Mouse (Mus musculus) stomach, embryonic 14.5 days (tissue): Measurements from ENCODE around the gene Tmem260. TPM values are rescaled to one million over a fixed set of nuclear protein-coding genes. Genes with fewer than 3 reads are reported as not detected.

Source experiments
- ATAC-seq: fragments of 200-750 bp; cut with Nextera tagmentation; 2 replicates; pipeline ENCODE4 v1.8.0; 2017; ENCODE audit warnings: low read depth, moderate TSS enrichment; ENCODE audit not compliant: insufficient number of reproducible peaks, insufficient read depth, low FRiP score
- H3K27ac ChIP-seq: fragments of 300-500 bp; sonication (generic); 2 replicates; pipeline ENCODE4 v1.5.1; 2014; ENCODE audit warnings: mild to moderate bottlenecking, low read length, moderate library complexity, mixed read lengths
- H3K27me3 ChIP-seq: fragments of 300-500 bp; sonication (generic); 2 replicates; pipeline ENCODE4 v1.6.1; 2014; ENCODE audit warnings: low read length, control low read depth, mixed read lengths; ENCODE audit not compliant: control insufficient read depth, insufficient read depth
- H3K36me3 ChIP-seq: fragments of 300-500 bp; sonication (generic); 2 replicates; pipeline ENCODE4 v1.6.1; 2014; ENCODE audit warnings: mild to moderate bottlenecking, control low read depth, low read length, moderate library complexity, mixed read lengths; ENCODE audit not compliant: control insufficient read depth, insufficient read depth
- H3K4me1 ChIP-seq: fragments of 300-500 bp; sonication (generic); 2 replicates; pipeline ENCODE4 v1.6.1; 2014; ENCODE audit warnings: low read length, control low read depth, mixed read lengths; ENCODE audit not compliant: control insufficient read depth, insufficient read depth
- H3K4me2 ChIP-seq: fragments of 300-500 bp; sonication (generic); replicated peaks from 2 replicates; pipeline ENCODE4 v1.6.1; 2014; ENCODE audit warnings: low read depth, low read length, control low read depth
- H3K4me3 ChIP-seq: fragments of 300-500 bp; sonication (generic); 2 replicates; pipeline ENCODE4 v1.5.1; 2014; ENCODE audit warnings: low read depth, low read length, control low read depth
- H3K9ac ChIP-seq: fragments of 300-500 bp; sonication (generic); replicated peaks from 2 replicates; pipeline ENCODE4 v1.6.1; 2014; ENCODE audit warnings: low read depth, mild to moderate bottlenecking, control low read depth, low read length, moderate library complexity, mixed read lengths
- H3K9me3 ChIP-seq: fragments of 300-500 bp; sonication (generic); 2 replicates; pipeline ENCODE4 v1.6.1; 2016; ENCODE audit warnings: low read depth, low read length, control low read depth; ENCODE audit not compliant: control insufficient read depth
- WGBS: fragments of 180-500 bp; shearing (Covaris S2); extraction: QIAGEN DNeasy Blood & Tissue Kit; methylation state at CpG from one replicate; pipeline ENCODE4 v1.1.7; 2014; 5-methylcytosine and 5-hydroxymethylcytosine counted together
- polyA plus RNA-seq: library from polyadenylated mRNA; unstranded; fragments of >200 nt; fragmentation: Nextera tagmentation; extraction: Ambion mirVana; gene quantifications from 2 replicates; pipeline ENCODE4 v1.2.1, GENCODE M21; 2014

The Tmem260 gene
- polyA plus RNA-seq, 1 experiment from 2014 or later: 27.1 TPM

DNA sequence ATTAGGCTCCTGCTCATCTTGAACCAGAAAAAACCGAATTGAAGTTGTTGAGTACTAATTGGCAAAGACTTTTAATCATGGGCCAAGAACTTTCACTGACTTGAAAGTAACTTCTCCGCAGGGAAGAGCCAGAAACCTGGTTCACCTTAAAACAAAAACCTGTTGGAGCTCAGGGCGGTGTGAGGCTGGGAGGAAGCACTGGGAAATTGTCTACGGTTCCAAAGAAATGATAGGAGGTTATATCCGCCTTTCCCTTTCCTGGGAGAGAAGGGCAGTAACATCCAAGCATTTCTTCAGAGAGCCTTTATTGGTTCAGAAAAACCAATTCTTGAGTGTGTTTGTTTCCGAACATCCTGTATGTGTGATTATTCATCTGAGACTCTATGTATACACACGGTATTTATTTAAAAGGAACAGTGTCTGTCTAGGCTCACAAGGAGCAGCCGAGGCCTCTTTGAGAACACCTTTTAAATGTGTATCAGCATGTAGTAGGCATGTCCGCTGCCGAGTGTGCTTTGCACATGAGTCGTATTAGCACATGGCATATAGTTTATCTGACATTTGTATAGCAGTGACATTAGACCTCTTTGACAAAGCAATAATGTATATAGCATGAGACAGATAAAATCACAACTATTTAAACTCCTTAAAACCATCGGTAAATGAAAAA, 68.0 kb downstream of the Tmem260 start:
- no peak for ATAC-seq

GRCm38 (mm10) chr14:48514620-48515019, 68.7 kb downstream of the Tmem260 start:
- Histone ChIP-seq H3K4me2 (no peak overlapping the region), H3K4me1 (no peaks in the 10 kb centered on the region), H3K9ac (no peak overlapping the region), H3K27ac (no peak overlapping the region), H3K27me3 (no peaks in the 10 kb centered on the region), H3K9me3 (no peaks in the 10 kb centered on the region), H3K4me3 (no peak overlapping the region), H3K36me3 (peaks cover 4% of the 10 kb centered on the region; the same call in 1 of the 2 replicates)
- WGBS: 80% methylated on average over 7 of the region's 7 CpGs
- ATAC-seq: no peak

More for the DNA sequence above, 68.0 kb downstream of the Tmem260 start:
- Histone ChIP-seq H3K27ac (no peak overlapping the region), H3K4me3 (no peak overlapping the region), H3K9me3 (no peaks in the 10 kb centered on the region), H3K9ac (no peak overlapping the region), H3K4me1 (no peaks in the 10 kb centered on the region), H3K36me3 (peaks cover 7% of the 10 kb centered on the region; the same call in 1 of the 2 replicates), H3K4me2 (no peak overlapping the region), H3K27me3 (no peaks in the 10 kb centered on the region)
- whole genome bisulfite sequencing: 82% methylated on average over 12 of the region's 12 CpGs

DNA sequence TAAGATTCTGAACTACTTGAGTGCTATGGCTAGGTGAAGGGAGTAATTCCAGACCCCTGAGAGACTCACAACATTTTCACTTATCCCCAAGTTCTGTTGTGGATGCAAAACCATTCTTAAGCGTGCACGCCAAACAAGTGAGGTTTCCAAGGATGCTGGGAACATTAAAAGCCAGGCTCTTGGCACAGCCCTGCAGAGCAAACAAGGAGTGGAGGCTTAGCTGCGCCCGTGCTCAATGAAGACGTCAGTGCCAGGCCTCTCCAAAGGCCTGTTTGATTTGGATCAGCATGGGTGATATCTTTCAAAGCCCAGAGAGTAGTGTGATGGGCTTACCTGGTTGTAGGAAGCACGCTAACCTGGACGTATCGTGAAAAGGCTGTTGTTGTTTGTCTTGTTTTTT, 69.6 kb downstream of the Tmem260 start:
- Histone ChIP-seq H3K9ac (no peak overlapping the region), H3K9me3 (no peaks in the 10 kb centered on the region), H3K27ac (no peak overlapping the region), H3K4me1 (no peaks in the 10 kb centered on the region), H3K4me3 (no peak overlapping the region), H3K27me3 (no peaks in the 10 kb centered on the region), H3K4me2 (no peak overlapping the region), H3K36me3 (peaks cover 4% of the 10 kb centered on the region; the same call in 1 of the 2 replicates)
- no peak for ATAC-seq
- 73% methylated on average over 8 of the region's 8 CpGs for WGBS

DNA sequence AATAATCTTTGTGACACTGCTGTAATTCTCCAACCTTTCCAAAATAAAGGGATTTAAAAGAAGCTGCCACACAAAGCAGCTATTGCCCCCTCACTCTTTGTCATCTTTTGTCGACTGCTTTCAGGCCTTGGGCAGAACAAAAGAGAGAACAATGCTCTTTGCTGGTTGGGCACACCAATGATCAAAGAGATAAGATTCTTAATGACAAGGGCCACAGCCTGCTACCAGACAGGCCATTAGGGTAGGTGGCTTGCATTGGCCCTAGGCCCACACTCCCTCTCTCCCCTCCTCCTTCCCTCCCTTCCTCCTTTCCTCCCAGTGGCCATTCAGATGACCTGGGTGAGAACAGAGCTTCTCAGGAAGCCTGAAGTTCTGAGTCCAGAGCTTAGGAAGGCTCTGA, 77.4 kb downstream of the Tmem260 start:
- Histone ChIP-seq H3K4me1 (no peaks in the 10 kb centered on the region), H3K4me2 (no peak overlapping the region), H3K9ac (no peak overlapping the region), H3K9me3 (no peaks in the 10 kb centered on the region), H3K27me3 (no peaks in the 10 kb centered on the region), H3K27ac (no peak overlapping the region), H3K4me3 (no peak overlapping the region), H3K36me3 (no peaks in the 10 kb centered on the region)
- WGBS: 43% methylated on average over 1 of the region's 1 CpGs
- no peak for ATAC-seq

DNA sequence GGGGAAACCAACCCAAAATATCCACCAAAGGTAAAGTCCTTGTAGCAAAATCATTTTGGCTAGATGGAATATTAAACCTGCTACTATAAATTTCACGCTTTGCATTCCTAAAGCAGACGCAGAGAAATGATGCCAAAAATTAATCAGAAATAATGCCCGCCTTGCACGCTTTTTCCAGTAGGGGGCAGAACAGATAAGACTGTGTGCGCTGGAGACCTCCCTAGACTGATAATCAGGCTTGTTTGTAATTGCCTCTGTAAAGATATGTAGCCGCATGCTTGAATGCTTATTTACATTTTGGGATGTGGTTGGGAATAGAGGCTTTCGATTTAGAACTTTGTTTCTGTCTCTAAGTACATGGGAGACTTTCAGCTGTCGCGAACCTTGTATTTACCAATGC, 78.2 kb downstream of the Tmem260 start:
- Histone ChIP-seq H3K4me2 (no peak overlapping the region), H3K27ac (no peak overlapping the region), H3K4me3 (no peak overlapping the region), H3K36me3 (no peaks in the 10 kb centered on the region), H3K9ac (no peak overlapping the region), H3K27me3 (no peaks in the 10 kb centered on the region), H3K9me3 (no peaks in the 10 kb centered on the region), H3K4me1 (no peaks in the 10 kb centered on the region)
- 44% methylated on average over 9 of the region's 9 CpGs for WGBS
- ATAC-seq: no peak

DNA sequence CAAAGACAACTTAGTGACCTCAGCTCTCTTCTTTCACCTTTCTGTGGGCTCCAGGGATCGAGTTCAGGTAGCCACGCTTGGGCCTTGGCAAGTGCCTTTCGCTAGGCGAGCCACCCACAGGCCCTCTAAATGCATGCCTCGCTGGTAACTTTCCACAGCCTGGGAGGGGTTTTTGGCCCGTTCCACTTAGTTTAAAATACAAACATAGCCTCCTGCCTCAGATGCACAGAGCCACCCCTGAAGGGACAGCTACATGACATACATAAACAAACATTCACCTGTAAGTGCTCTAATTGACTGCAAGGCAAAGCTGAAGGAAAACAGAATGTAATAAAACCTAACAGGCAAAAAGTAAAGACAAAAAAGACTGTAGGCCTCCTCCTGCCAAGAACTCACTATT, 79.1 kb downstream of the Tmem260 start:
- Histone ChIP-seq H3K9ac (no peak overlapping the region), H3K27ac (no peak overlapping the region), H3K4me1 (no peaks in the 10 kb centered on the region), H3K27me3 (no peaks in the 10 kb centered on the region), H3K4me3 (no peak overlapping the region), H3K4me2 (no peak overlapping the region), H3K36me3 (no peaks in the 10 kb centered on the region), H3K9me3 (no peaks in the 10 kb centered on the region)
- 43% methylated on average over 6 of the region's 6 CpGs for WGBS
- ATAC-seq: no peak

DNA sequence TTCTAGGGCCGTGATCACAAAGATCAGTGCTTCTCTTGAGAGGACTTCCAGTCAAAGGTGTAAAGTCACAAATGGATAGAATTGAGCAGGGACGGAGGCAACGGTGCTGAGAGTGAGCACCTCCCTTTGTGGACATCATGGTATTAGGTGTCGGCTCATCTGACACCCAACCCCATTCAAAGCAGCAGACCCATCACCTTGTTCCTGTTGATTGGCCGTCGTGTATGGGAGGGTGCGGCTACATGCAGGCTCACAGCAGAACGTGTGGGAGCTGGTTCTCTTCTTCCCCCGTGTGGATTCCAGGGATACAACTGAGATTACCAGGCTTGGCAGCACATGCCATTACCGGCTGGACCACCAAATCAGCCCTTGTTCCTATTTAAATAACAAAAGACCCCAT, 84.7 kb downstream of the Tmem260 start:
- H3K36me3 ChIP-seq: no peaks in the 10 kb centered on the region
- 59% methylated on average over 10 of the region's 10 CpGs for WGBS
- no peak overlapping the region for H3K27ac ChIP-seq
- H3K4me2 ChIP-seq: no peak overlapping the region
- H3K27me3 ChIP-seq: no peaks in the 10 kb centered on the region
- no peak overlapping the region for H3K9ac ChIP-seq
- H3K9me3 ChIP-seq: no peaks in the 10 kb centered on the region
- H3K4me3 ChIP-seq: no peak overlapping the region
- ATAC-seq: no peak
- H3K4me1 ChIP-seq: no peaks in the 10 kb centered on the region

GRCm38 (mm10) chr14:48537795-48538766, 92.2 kb downstream of the Tmem260 start:
- peak; percentile 58; the same call in 1 of the 2 replicates for ATAC-seq
- H3K27ac ChIP-seq: no peak overlapping the region

More at GRCm38 (mm10) chr14:48537795-48538766, 92.2 kb downstream of the Tmem260 start:
- no peaks in the 10 kb centered on the region for H3K9me3 ChIP-seq
- H3K4me1 ChIP-seq: no peaks in the 10 kb centered on the region
- no peak overlapping the region for H3K9ac ChIP-seq
- no peaks in the 10 kb centered on the region for H3K27me3 ChIP-seq
- H3K4me2 ChIP-seq: no peak overlapping the region
- WGBS: 64% methylated on average over 14 of the region's 14 CpGs
- no peak overlapping the region for H3K4me3 ChIP-seq
- H3K36me3 ChIP-seq: no peaks in the 10 kb centered on the region
